Mouse (Mus musculus): ENCODE data around the gene Rapgef4. TPM values are rescaled to one million over a fixed set of nuclear protein-coding genes. Genes with fewer than 3 reads are reported as not detected.

The Rapgef4 gene
- total RNA-seq, 1 experiment: 3.4 TPM

GRCm38 (mm10) chr2:72107525-72108180 lies 126.6 kb downstream of the Rapgef4 start:
- in situ Hi-C loops (cut with MboI; ENCODE audit: low sequenced_read_pairs in 2 of 2, unreplicated experiment in 2 of 2): no loop called here
- Histone ChIP-seq H3K36me3 (ENCODE audit: control insufficient read depth, insufficient read depth, low read length, poor library complexity, severe bottlenecking) (no peaks in the 10 kb centered on the region), H3K27ac (ENCODE audit: insufficient read depth, low read depth, low read length, poor library complexity, severe bottlenecking) (no peak overlapping the region), H3K9me3 (ENCODE audit: control insufficient read depth, insufficient read depth, low read depth, low read length) (no peaks in the 10 kb centered on the region), H3K4me3 (ENCODE audit: insufficient read depth in 1 of 2, low read depth in 1 of 2, low read length in 2 of 2, poor library complexity in 1 of 2, severe bottlenecking in 1 of 2) (no peak overlapping the region), H3K9ac (ENCODE audit: insufficient read depth, low read depth, low read length, poor library complexity, severe bottlenecking) (no peak overlapping the region), H3K4me1 (ENCODE audit: control insufficient read depth in 2 of 2, insufficient read depth in 2 of 2, low read length in 2 of 2, poor library complexity in 1 of 2) (no peaks in the 10 kb centered on the region)
- no peak for DNase-seq (ENCODE audit: low read depth, low spot score)
- no peak for TF ChIP-seq CHD2 (IDR thresholded peaks at IDR 0.05; ENCODE audit: low read depth, low read length)
- TF ChIP-seq ZC3H11A (IDR thresholded peaks at IDR 0.05; ENCODE audit: borderline replicate concordance, low read depth, low read length): no peak
- no peak for TF ChIP-seq HCFC1 (IDR thresholded peaks at IDR 0.05; ENCODE audit: borderline replicate concordance, insufficient read depth, low read length)
- TF ChIP-seq ZNF384 (IDR thresholded peaks at IDR 0.05; ENCODE audit: low read depth, low read length): no peak
- no peak for TF ChIP-seq MAFK (IDR thresholded peaks at IDR 0.05; ENCODE audit: insufficient read depth, low read depth, low read length)

- DNase-seq (ENCODE audit: low read depth, low spot score): no peak
- Histone ChIP-seq H3K36me3 (ENCODE audit: control insufficient read depth, insufficient read depth, low read length, poor library complexity, severe bottlenecking) (no peaks in the 10 kb centered on the region), H3K9ac (ENCODE audit: insufficient read depth, low read depth, low read length, poor library complexity, severe bottlenecking) (no peak overlapping the region), H3K4me3 (ENCODE audit: insufficient read depth in 1 of 2, low read depth in 1 of 2, low read length in 2 of 2, poor library complexity in 1 of 2, severe bottlenecking in 1 of 2) (no peak overlapping the region), H3K27ac (ENCODE audit: insufficient read depth, low read depth, low read length, poor library complexity, severe bottlenecking) (no peak overlapping the region), H3K4me1 (ENCODE audit: control insufficient read depth in 2 of 2, insufficient read depth in 2 of 2, low read length in 2 of 2, poor library complexity in 1 of 2) (no peaks in the 10 kb centered on the region), H3K9me3 (ENCODE audit: control insufficient read depth, insufficient read depth, low read depth, low read length) (no peaks in the 10 kb centered on the region)
- TF ChIP-seq HCFC1 (IDR thresholded peaks at IDR 0.05; ENCODE audit: borderline replicate concordance, insufficient read depth, low read length): no peak
- TF ChIP-seq CHD2 (IDR thresholded peaks at IDR 0.05; ENCODE audit: low read depth, low read length): no peak
- no peak for TF ChIP-seq ZC3H11A (IDR thresholded peaks at IDR 0.05; ENCODE audit: borderline replicate concordance, low read depth, low read length)
- no peak for TF ChIP-seq MAFK (IDR thresholded peaks at IDR 0.05; ENCODE audit: insufficient read depth, low read depth, low read length)
- no peak for TF ChIP-seq ZNF384 (IDR thresholded peaks at IDR 0.05; ENCODE audit: low read depth, low read length)
- in situ Hi-C loops (cut with MboI; ENCODE audit: low sequenced_read_pairs in 2 of 2, unreplicated experiment in 2 of 2): no loop called here
Observed at GRCm38 (mm10) chr2:72108448-72109312, 127.6 kb downstream of the Rapgef4 start.

- no peak for DNase-seq (ENCODE audit: low read depth, low spot score)
- no peaks in the 10 kb centered on the region for H3K4me1 ChIP-seq (ENCODE audit: control insufficient read depth in 2 of 2, insufficient read depth in 2 of 2, low read length in 2 of 2, poor library complexity in 1 of 2)
- H3K9me3 ChIP-seq (ENCODE audit: control insufficient read depth, insufficient read depth, low read depth, low read length): no peaks in the 10 kb centered on the region
- no peak overlapping the region for H3K4me3 ChIP-seq (ENCODE audit: insufficient read depth in 1 of 2, low read depth in 1 of 2, low read length in 2 of 2, poor library complexity in 1 of 2, severe bottlenecking in 1 of 2)
- H3K27ac ChIP-seq (ENCODE audit: insufficient read depth, low read depth, low read length, poor library complexity, severe bottlenecking): no peak overlapping the region
- in situ Hi-C loops (cut with MboI; ENCODE audit: low sequenced_read_pairs in 2 of 2, unreplicated experiment in 2 of 2): no loop called here
- H3K9ac ChIP-seq (ENCODE audit: insufficient read depth, low read depth, low read length, poor library complexity, severe bottlenecking): no peak overlapping the region
- no peaks in the 10 kb centered on the region for H3K36me3 ChIP-seq (ENCODE audit: control insufficient read depth, insufficient read depth, low read length, poor library complexity, severe bottlenecking)
- TF ChIP-seq ZNF384 (IDR thresholded peaks at IDR 0.05; ENCODE audit: low read depth, low read length) (no peak), HCFC1 (IDR thresholded peaks at IDR 0.05; ENCODE audit: borderline replicate concordance, insufficient read depth, low read length) (no peak), ZC3H11A (IDR thresholded peaks at IDR 0.05; ENCODE audit: borderline replicate concordance, low read depth, low read length) (no peak), CHD2 (IDR thresholded peaks at IDR 0.05; ENCODE audit: low read depth, low read length) (no peak)
Observed at GRCm38 (mm10) chr2:72110404-72110803, 129.4 kb downstream of the Rapgef4 start.

- Histone ChIP-seq H3K27ac (ENCODE audit: insufficient read depth, low read depth, low read length, poor library complexity, severe bottlenecking) (no peak overlapping the region), H3K9me3 (ENCODE audit: control insufficient read depth, insufficient read depth, low read depth, low read length) (no peaks in the 10 kb centered on the region), H3K4me3 (ENCODE audit: insufficient read depth in 1 of 2, low read depth in 1 of 2, low read length in 2 of 2, poor library complexity in 1 of 2, severe bottlenecking in 1 of 2) (no peak overlapping the region), H3K9ac (ENCODE audit: insufficient read depth, low read depth, low read length, poor library complexity, severe bottlenecking) (no peak overlapping the region), H3K36me3 (ENCODE audit: control insufficient read depth, insufficient read depth, low read length, poor library complexity, severe bottlenecking) (no peaks in the 10 kb centered on the region), H3K4me1 (ENCODE audit: control insufficient read depth in 2 of 2, insufficient read depth in 2 of 2, low read length in 2 of 2, poor library complexity in 1 of 2) (no peaks in the 10 kb centered on the region)
- TF ChIP-seq HCFC1 (IDR thresholded peaks at IDR 0.05; ENCODE audit: borderline replicate concordance, insufficient read depth, low read length): no peak
- TF ChIP-seq ZNF384 (IDR thresholded peaks at IDR 0.05; ENCODE audit: low read depth, low read length): no peak
- TF ChIP-seq CHD2 (IDR thresholded peaks at IDR 0.05; ENCODE audit: low read depth, low read length): no peak
- TF ChIP-seq MAFK (IDR thresholded peaks at IDR 0.05; ENCODE audit: insufficient read depth, low read depth, low read length): no peak
- TF ChIP-seq ZC3H11A (IDR thresholded peaks at IDR 0.05; ENCODE audit: borderline replicate concordance, low read depth, low read length): no peak
- no peak for DNase-seq (ENCODE audit: low read depth, low spot score)
- in situ Hi-C loops (cut with MboI; ENCODE audit: low sequenced_read_pairs in 2 of 2, unreplicated experiment in 2 of 2): no loop called here
Observed at GRCm38 (mm10) chr2:72113716-72114115, 132.7 kb downstream of the Rapgef4 start.

All from ES-E14 (cell line).